Mouse (Mus musculus) brown adipose tissue, adult 24 weeks (tissue): ENCODE results near the gene Rfx2. TPM values are rescaled to one million over a fixed set of nuclear protein-coding genes. Genes with fewer than 3 reads are reported as not detected.

Source experiments
- H3K27ac ChIP-seq: fragments of 200-500 bp; replicated peaks from 2 replicates; pipeline ENCODE4 v1.5.1; 2012; ENCODE audit warnings: low read depth, mild to moderate bottlenecking, low read length
- H3K4me1 ChIP-seq: fragments of 200-500 bp; 2 replicates; pipeline ENCODE4 v1.6.1; 2012; ENCODE audit warnings: low read length, mixed read lengths; ENCODE audit not compliant: control insufficient read depth, insufficient read depth, insufficient read length
- H3K4me3 ChIP-seq: fragments of 200-500 bp; 2 replicates; pipeline ENCODE4 v1.5.1; 2012; ENCODE audit warnings: low read depth, mild to moderate bottlenecking, low read length, moderate library complexity; ENCODE audit not compliant: insufficient read depth
- polyA plus RNA-seq: library from polyadenylated mRNA; stranded (reverse); fragments of >200 nt; gene quantifications from 2 replicates; pipeline ENCODE4 v1.2.4, GENCODE M21; 2012; ENCODE audit not compliant: missing spikeins, insufficient read depth, insufficient read length

Rfx2 gene
- polyA plus RNA-seq, 1 experiment, result 2.5 TPM

DNA sequence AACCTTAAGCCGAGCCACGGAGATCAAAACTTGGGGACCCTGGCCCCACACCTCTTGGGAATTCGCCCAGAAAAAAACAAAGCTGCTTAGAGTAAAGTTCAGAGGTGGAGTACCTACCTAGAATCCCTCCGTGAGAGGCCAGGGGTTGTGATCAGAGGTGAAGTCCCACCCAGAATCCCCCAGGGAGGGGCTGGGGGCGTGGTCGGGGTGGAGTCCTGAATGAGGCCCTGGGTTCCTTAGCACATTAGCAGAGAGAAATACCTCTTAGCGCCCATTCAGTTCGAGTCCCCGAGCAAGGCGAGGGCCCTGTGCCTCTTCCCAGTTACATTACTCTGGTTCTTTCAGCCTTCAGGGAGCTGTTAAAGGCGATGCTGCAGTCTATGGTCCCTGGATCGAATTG is 103.2 kb downstream of the Rfx2 start:
- no peak overlapping the region for H3K27ac ChIP-seq
- H3K4me3 ChIP-seq, result no peak overlapping the region
- no peaks in the 10 kb centered on the region for H3K4me1 ChIP-seq

DNA sequence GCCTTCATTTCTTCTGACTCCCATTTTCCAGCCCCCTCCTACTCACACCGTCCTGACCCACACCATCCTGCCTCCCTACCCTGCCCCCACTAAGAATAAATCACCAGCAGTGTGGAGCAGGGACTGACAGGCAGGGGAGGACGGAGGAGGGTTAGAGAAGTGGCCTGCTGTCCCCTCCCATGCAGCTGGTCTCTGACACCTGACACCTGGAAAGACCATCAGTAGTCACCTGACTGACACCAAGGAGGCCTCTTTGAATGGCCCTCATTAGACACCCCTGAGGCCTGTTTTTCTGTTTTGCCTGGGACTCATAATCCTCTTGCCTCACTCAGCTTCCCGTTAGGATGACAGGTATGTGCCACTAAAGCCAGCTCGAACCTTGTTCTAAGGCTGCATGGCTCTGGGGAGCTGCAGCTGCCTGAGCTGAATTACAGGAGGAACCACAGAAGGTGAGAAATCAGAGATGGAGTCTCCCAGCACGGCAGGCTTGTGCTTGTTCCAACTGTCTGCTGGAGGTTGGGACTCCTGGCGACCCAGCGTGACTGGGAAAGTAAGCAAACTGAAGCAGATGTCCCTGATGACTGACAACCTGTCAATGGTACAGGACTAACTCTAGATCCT is 103.7 kb downstream of the Rfx2 start:
- Histone ChIP-seq H3K4me1 (no peaks in the 10 kb centered on the region), H3K4me3 (no peak overlapping the region), H3K27ac (no peak overlapping the region)

Other genes with a start within 250 kb of the Rfx2 start
- gene Safb2, start 246.4 kb downstream of the Rfx2 start, polyA plus RNA-seq, result 29.9 and 46.1 TPM in 2 replicates
- 38.6 and 51.6 TPM in 2 replicates for gene Safb, start 246.2 kb downstream of the Rfx2 start, polyA plus RNA-seq
- gene 2410015M20Rik, start 221.2 kb downstream of the Rfx2 start, polyA plus RNA-seq, result 707 and 715 TPM in 2 replicates
- 638 and 747 TPM in 2 replicates for gene Rpl36, start 217.6 kb downstream of the Rfx2 start, polyA plus RNA-seq
- gene Lonp1, start 204.1 kb downstream of the Rfx2 start, polyA plus RNA-seq, result 105 and 121 TPM in 2 replicates
- not detected in 2 replicates for gene Catsperd, start 202.9 kb downstream of the Rfx2 start, polyA plus RNA-seq
- gene Ranbp3, start 157.7 kb downstream of the Rfx2 start, polyA plus RNA-seq, result 16.4 and 17.4 TPM in 2 replicates
- gene Ndufa11, start 113.2 kb downstream of the Rfx2 start, polyA plus RNA-seq, result 597 and 872 TPM in 2 replicates
- gene Vmac, start 113.0 kb downstream of the Rfx2 start, polyA plus RNA-seq, result 9.9 and 13.8 TPM in 2 replicates
- 5.1 and 7.5 TPM in 2 replicates for gene Nrtn, start 73.5 kb downstream of the Rfx2 start, polyA plus RNA-seq
- gene Dus3l, start 66.3 kb downstream of the Rfx2 start, polyA plus RNA-seq, result 4.6 and 13.1 TPM in 2 replicates
- gene Prr22, start 60.8 kb downstream of the Rfx2 start, polyA plus RNA-seq, result not detected in 2 replicates
- gene Acsbg2, start 43.4 kb upstream of the Rfx2 start, polyA plus RNA-seq, result not detected in 2 replicates
- not detected in 2 replicates for gene 1700061G19Rik, start 44.5 kb upstream of the Rfx2 start, polyA plus RNA-seq
- gene Mllt1, start 104.4 kb upstream of the Rfx2 start, polyA plus RNA-seq, result 9.9 and 14.9 TPM in 2 replicates
- gene Acer1, start 151.1 kb upstream of the Rfx2 start, polyA plus RNA-seq, result not detected in 2 replicates
- gene Clpp, start 159.3 kb upstream of the Rfx2 start, polyA plus RNA-seq, result 175 and 196 TPM in 2 replicates
- gene Alkbh7, start 166.3 kb upstream of the Rfx2 start, polyA plus RNA-seq, result 57.4 and 68.7 TPM in 2 replicates
- gene Pspn, start 169.0 kb upstream of the Rfx2 start, polyA plus RNA-seq, result not detected in 2 replicates
- 29.1 and 29.3 TPM in 2 replicates for gene Gtf2f1, start 180.3 kb upstream of the Rfx2 start, polyA plus RNA-seq
- not detected in 2 replicates for gene Gm17949, start 180.5 kb upstream of the Rfx2 start, polyA plus RNA-seq
- gene Khsrp, start 200.5 kb upstream of the Rfx2 start, polyA plus RNA-seq, result 18.7 and 21.7 TPM in 2 replicates
- not detected in 2 replicates for gene Slc25a41, start 210.6 kb upstream of the Rfx2 start, polyA plus RNA-seq
- not detected in 2 replicates for gene Crb3, start 228.1 kb upstream of the Rfx2 start, polyA plus RNA-seq
- 107 and 161 TPM in 2 replicates for gene Slc25a23, start 228.8 kb upstream of the Rfx2 start, polyA plus RNA-seq
- gene Dennd1c, start 247.5 kb upstream of the Rfx2 start, polyA plus RNA-seq, result 1.3 and 4.3 TPM in 2 replicates